Mouse (Mus musculus) liver, embryonic 11.5 days (tissue): ENCODE data around the gene Cyp3a41b. TPM values are rescaled to one million over a fixed set of nuclear protein-coding genes. Genes with fewer than 3 reads are reported as not detected.
A peak's percentile ranks its signal among the peaks of the same experiment; 100 is the strongest.
"Not testable (repeated sequence)": the region's sequence is repeated elsewhere in the genome, so short reads cannot be mapped to it uniquely, and the experiment has no call there.

ENCODE experiments used
- ATAC-seq: fragments of 200-750 bp; cut with Nextera tagmentation; replicated peaks from 2 replicates; pipeline ENCODE4 v1.8.0; 2017; ENCODE audit warnings: moderate number of reproducible peaks, mild to moderate bottlenecking, moderate TSS enrichment, moderate library complexity; ENCODE audit not compliant: low FRiP score
- DNase-seq: peaks from one replicate; pipeline ENCODE4 v3.0.0-alpha.2; 2017; ENCODE audit warnings: low spot score
- H3K27ac ChIP-seq: fragments of 300-500 bp; sonication (generic); 2 replicates; pipeline ENCODE4 v1.5.1; 2014; ENCODE audit warnings: mild to moderate bottlenecking, low read depth, low read length, control low read depth
- H3K27me3 ChIP-seq: fragments of 300-500 bp; sonication (generic); replicated peaks from 2 replicates; pipeline ENCODE4 v1.6.1; 2014; ENCODE audit warnings: low read length, mixed read lengths; ENCODE audit not compliant: control insufficient read depth, insufficient read depth
- H3K36me3 ChIP-seq: fragments of 300-500 bp; sonication (generic); 2 replicates; pipeline ENCODE4 v1.6.1; 2014; ENCODE audit warnings: mild to moderate bottlenecking, low read length, moderate library complexity, mixed read lengths; ENCODE audit not compliant: control insufficient read depth, insufficient read depth
- H3K4me1 ChIP-seq: fragments of 300-500 bp; sonication (generic); replicated peaks from 2 replicates; pipeline ENCODE4 v1.6.1; 2014; ENCODE audit warnings: low read length, mixed read lengths; ENCODE audit not compliant: control insufficient read depth, insufficient read depth
- H3K4me2 ChIP-seq: fragments of 300-500 bp; sonication (generic); 2 replicates; pipeline ENCODE4 v1.6.1; 2014; ENCODE audit warnings: mild to moderate bottlenecking, control low read depth, moderate library complexity
- H3K4me3 ChIP-seq: fragments of 300-500 bp; sonication (generic); 2 replicates; pipeline ENCODE4 v1.5.1; 2014; ENCODE audit warnings: low read depth, low read length, control low read depth
- H3K9ac ChIP-seq: fragments of 300-500 bp; sonication (generic); 2 replicates; pipeline ENCODE4 v1.6.1; 2014; ENCODE audit warnings: low read depth, low read length, control low read depth
- H3K9me3 ChIP-seq: fragments of 300-500 bp; sonication (generic); 2 replicates; pipeline ENCODE4 v1.6.1; 2016; ENCODE audit warnings: low read length, inconsistent platforms, mixed read lengths; ENCODE audit not compliant: control insufficient read depth
- WGBS: fragments of 180-500 bp; shearing (Covaris S2); extraction: QIAGEN DNeasy Blood & Tissue Kit; methylation state at CpG from one replicate; pipeline ENCODE4 v1.1.7; 2014; 5-methylcytosine and 5-hydroxymethylcytosine counted together
- polyA plus RNA-seq: library from polyadenylated mRNA; unstranded; fragments of >200 nt; fragmentation: Nextera tagmentation; extraction: Ambion mirVana; gene quantifications from 2 replicates; pipeline ENCODE4 v1.2.1, GENCODE M21; 2014

Cyp3a41b gene
- not detected in 2 replicates for polyA plus RNA-seq

DNA sequence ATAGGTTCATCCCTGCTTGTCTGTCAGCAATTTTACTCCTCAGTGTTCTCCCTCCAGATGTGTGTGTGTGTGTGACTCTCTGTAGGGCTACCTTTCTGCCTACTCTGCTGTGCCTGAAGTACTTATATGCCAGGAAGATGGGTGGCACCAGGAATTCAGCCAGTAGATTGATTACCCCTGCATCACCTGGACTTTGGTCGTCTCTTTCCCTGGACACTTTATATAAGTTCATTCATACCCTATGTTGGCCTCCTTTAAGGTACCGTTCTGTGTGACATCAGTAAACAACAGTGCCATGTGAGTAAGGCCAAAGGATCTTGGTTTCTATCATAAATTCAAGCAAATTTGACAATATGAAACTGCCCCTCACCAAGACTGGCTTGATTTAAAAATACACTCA lies at the start of gene Cyp3a41b:
Gene Cyp3a41b, minus strand, starts transcription at position 101 of the 400 bp plus-strand sequence.
- 56% methylated on average over 1 of the region's 2 CpGs for WGBS
- not testable (repeated sequence) for H3K4me1 ChIP-seq, H3K4me2 ChIP-seq, DNase-seq, H3K27ac ChIP-seq, H3K9ac ChIP-seq, H3K4me3 ChIP-seq, ATAC-seq, H3K27me3 ChIP-seq, H3K9me3 ChIP-seq, H3K36me3 ChIP-seq

- H3K9me3 ChIP-seq = peaks cover 23% of the 10 kb centered on the region
- ATAC-seq, H3K27me3 ChIP-seq, H3K4me2 ChIP-seq, H3K9ac ChIP-seq, DNase-seq, H3K27ac ChIP-seq, H3K4me1 ChIP-seq, H3K4me3 ChIP-seq, H3K36me3 ChIP-seq: not testable (repeated sequence)
- WGBS = 63% methylated on average over 1 of the region's 1 CpGs
Observed at GRCm38 (mm10) chr5:145632286-145632685, 47.8 kb upstream of the Cyp3a41b start.

GRCm38 (mm10) chr5:145604891-145605290 lies 20.4 kb upstream of the Cyp3a41b start:
- 100% methylated on average over 1 of the region's 1 CpGs for WGBS
- not testable (repeated sequence) for H3K27me3 ChIP-seq, H3K9ac ChIP-seq, H3K9me3 ChIP-seq, H3K27ac ChIP-seq, H3K4me3 ChIP-seq, H3K4me2 ChIP-seq, H3K36me3 ChIP-seq, ATAC-seq, H3K4me1 ChIP-seq, DNase-seq

- DNase-seq, H3K4me1 ChIP-seq, H3K4me3 ChIP-seq, ATAC-seq, H3K27me3 ChIP-seq, H3K36me3 ChIP-seq, H3K4me2 ChIP-seq, H3K9ac ChIP-seq, H3K27ac ChIP-seq, H3K9me3 ChIP-seq: not testable (repeated sequence)
- 77% methylated on average over 5 of the region's 5 CpGs for WGBS
Observed at GRCm38 (mm10) chr5:145597851-145598250, 13.3 kb upstream of the Cyp3a41b start.

- not testable (repeated sequence) for H3K9ac ChIP-seq, H3K4me1 ChIP-seq, H3K36me3 ChIP-seq, H3K9me3 ChIP-seq, H3K4me3 ChIP-seq, ATAC-seq, H3K27me3 ChIP-seq, H3K4me2 ChIP-seq, DNase-seq, H3K27ac ChIP-seq
- 54% methylated on average over 1 of the region's 1 CpGs for WGBS
Observed at GRCm38 (mm10) chr5:145577321-145577720, 7.2 kb downstream of the Cyp3a41b start.

GRCm38 (mm10) chr5:145575660-145576059 lies 8.9 kb downstream of the Cyp3a41b start:
- not testable (repeated sequence) for H3K27ac ChIP-seq, DNase-seq, H3K4me2 ChIP-seq, H3K9ac ChIP-seq, H3K4me3 ChIP-seq, H3K36me3 ChIP-seq, H3K4me1 ChIP-seq, H3K27me3 ChIP-seq, H3K9me3 ChIP-seq
- 81% methylated on average over 4 of the region's 4 CpGs for WGBS
- peak; percentile 30; the same call in 1 of the 2 replicates for ATAC-seq

- H3K27ac ChIP-seq = not testable (repeated sequence)
Observed at GRCm38 (mm10) chr5:145571922-145572321, 12.6 kb downstream of the Cyp3a41b start.

More at GRCm38 (mm10) chr5:145571922-145572321, 12.6 kb downstream of the Cyp3a41b start:
- H3K9ac ChIP-seq, ATAC-seq, H3K4me2 ChIP-seq, H3K4me3 ChIP-seq, DNase-seq, H3K36me3 ChIP-seq, H3K27me3 ChIP-seq, H3K9me3 ChIP-seq, H3K4me1 ChIP-seq: not testable (repeated sequence)
- WGBS = 65% methylated on average over 2 of the region's 2 CpGs

Other genes starting within 250 kb of the Cyp3a41b start
- not detected in 2 replicates for gene Cyp3a57, start 239.5 kb downstream of the Cyp3a41b start, polyA plus RNA-seq
- gene Cyp3a16, start 115.0 kb downstream of the Cyp3a41b start, polyA plus RNA-seq = not detected in 2 replicates
- gene Cyp3a41a, start 135.4 kb upstream of the Cyp3a41b start, polyA plus RNA-seq = not detected in 2 replicates
- not detected in 2 replicates for gene Cyp3a44, start 221.1 kb upstream of the Cyp3a41b start, polyA plus RNA-seq